Mouse (Mus musculus): ENCODE results near the gene Eml4.

Eml4 gene

DNA sequence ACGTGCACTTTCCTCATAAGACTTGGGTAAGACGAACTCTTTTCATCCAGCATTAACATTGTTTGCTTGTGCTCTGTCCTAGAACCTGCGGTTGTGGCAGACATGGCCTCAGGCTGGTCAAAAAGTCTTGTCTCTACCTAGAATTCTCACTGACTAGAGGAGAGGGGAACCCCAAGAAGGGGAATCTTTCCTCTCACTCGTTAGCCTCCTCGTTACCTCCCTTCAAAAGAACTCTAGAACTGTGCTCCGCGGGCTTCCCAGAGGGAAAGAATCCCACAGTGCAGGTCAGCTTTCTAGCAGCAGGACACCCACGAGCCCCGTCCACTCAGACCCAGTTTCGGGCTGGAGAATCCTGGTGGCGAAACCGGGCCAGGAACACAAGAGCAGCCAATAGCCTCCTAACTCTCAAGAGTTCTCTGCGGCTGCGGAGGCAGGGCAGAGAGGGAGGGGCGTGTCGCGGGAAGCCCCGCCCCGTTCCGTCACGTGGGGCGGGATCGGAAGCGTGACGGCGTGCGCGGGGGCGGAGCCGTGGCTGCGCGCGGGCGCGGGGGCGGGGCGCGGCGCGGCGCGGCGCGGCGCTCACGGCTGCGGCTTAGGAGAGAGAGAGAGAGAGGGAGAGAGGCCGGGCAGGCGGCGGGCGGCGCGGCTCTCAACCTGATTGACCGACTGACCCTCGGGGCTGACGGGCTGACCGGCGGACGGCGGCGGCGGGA lies at the start of gene Eml4:
TSS of gene Eml4 (plus strand) at position 553 of the 713 bp plus-strand sequence.
- peak; percentile 94 for DNase-seq (ENCODE audit: low read depth, low spot score)

DNA sequence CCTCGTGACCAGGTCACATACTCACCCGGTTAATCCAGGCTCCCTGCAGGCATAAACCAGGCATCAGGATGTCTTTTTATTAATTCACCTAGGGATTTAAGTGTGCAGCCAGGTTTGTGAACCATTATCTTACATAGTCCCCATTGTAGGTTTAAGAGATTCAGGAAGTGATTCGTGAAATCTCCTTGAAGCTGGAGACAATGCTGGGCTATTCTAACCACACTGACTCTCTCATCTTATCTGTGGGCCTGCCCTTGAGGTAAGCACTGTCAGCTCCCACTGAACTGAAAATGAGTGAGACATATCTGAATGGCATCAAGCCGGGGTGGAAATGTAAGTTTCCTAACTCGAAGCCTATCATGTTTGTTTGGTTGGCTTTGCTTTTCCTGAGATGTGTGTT lies 49.3 kb upstream of the Eml4 start:
- no peak for DNase-seq (ENCODE audit: low read depth, low spot score)

DNA sequence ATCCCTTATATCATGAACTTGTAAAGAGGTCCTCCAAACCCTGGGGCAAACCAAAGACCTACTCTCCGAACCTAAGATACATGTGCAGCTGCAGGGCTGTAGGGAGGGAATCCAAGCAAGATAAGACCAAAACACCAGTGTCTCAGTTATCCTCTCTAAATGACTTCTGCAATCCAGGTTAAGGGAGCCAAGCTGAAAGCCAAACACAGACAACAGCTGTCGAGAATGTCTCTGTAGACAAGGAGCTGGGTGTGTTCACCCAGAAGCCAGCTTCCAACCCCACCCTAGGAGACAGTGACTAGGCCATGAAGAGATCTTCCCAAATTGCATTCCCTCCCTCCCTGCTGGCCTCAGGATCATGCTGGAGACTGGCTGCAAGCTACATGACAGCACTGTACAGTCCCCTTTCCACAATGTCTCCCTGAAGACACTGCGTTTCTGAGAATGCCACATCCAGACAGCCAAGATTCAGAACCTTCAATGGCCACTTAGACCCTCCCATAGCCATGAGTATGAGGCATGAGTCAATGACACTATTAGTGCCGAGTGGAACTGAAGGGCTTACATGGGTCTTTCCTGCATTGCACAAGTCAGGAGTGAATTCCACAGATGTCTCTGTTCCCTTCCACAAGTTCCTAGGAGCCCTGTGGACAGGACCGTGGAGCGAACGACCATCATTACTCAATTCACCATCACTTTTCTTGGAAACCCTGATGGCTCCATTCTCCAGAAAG lies 46.5 kb upstream of the Eml4 start:
- DNase-seq (ENCODE audit: low read depth, low spot score), result no peak

DNA sequence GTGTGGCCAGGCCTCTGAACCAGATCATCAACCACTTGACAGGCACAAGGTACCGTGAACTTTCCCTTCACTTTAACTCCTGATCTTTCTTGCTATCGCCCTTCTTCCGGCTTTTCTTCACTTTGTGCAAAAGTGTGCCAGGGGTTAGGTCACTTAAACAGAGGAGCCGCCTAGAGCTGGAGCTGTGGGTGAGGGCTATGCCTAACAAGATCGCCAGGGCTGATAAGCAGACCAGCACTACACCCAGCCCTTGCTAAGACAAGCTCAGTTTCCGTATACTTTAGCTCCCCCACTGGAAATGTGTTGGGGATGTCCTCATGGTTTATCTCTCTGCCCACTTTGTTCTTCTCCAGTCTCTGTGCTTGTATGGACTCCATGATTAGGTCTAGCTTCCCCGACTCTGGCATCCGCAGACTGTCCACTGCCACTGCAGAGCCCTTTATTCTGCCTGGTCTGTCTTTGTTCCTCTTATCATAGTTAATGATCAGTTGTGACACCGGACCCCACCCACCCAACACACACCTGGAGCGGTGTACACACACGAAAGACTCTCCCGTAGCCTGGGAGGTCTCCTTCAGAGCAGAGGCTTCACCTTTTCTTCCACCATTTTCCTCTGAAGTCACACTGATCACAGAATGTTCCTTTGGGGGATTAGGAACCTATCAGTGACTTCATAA lies 43.6 kb upstream of the Eml4 start:
- DNase-seq (ENCODE audit: low read depth, low spot score), result no peak

DNA sequence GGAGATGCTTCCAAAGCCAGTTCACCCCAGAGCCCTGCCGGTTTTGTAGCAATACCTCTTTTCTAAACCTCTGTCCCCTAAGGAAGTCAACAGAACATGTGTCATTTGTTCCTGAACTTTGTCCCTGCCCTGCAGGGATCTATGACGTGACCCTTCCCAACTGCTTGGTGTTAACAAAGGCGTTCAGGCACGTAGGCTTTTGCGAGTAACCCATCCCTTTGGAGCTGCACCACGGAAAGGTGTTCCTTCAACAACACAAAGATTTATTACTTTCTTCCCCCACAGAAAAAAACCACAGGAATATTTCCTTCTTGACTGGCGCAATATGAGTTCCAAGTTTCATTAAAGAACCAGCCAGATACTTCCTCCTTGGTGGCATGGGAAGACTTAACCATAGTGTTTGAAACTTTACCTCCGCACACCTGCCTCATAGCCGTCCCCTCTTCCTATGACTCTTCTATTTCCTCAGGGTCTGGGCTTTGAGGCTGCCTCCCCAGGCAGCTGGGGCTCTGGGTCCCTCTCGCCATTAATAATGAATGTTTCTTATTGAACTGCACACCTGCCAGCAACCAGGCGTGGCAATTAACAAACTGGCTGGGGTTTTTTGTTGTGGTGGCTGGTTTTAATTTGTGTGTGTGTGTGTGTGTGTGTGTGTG lies 43.0 kb upstream of the Eml4 start:
- DNase-seq (ENCODE audit: low read depth, low spot score), result no peak

DNA sequence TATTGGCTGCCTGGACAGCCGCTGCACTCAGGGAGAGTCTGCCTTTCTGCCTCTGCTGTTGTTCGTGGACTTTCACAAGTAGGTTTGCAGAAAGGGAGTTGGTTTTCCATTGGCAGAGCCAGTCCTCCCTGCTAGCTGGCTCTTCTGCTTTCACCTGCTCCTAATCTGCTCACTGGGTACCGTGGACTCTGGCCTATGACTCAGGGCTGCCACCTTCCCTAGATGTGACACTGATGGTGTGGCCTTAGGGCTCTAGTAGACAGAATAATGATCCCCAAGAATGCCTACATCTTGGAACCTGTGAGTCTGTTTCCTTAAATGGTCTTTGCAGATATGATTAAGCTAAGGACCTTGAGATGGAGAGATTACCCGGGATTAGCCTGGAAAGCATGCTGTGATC lies 42.3 kb upstream of the Eml4 start:
- DNase-seq (ENCODE audit: low read depth, low spot score), result no peak

DNA sequence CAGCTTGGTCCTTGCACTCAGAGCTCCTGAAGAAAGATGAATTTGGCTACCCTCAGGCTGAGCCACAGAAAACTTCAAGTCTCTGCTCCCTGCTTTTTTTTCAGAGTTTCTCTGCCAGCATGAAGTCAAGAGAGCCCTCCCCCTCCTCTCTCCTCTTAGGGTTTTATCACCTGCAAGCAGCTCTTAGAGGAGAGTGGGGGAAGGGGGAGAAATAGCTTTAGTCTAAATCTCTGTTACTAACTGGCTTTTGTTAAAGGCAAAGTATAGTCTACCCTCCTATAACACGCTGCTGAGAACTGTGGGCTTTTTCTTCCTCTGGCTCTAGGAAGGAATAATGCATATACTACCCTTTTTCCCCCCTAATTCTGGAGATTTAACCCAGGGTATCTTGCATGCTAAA lies 41.5 kb upstream of the Eml4 start:
- DNase-seq (ENCODE audit: low read depth, low spot score), result no peak

DNA sequence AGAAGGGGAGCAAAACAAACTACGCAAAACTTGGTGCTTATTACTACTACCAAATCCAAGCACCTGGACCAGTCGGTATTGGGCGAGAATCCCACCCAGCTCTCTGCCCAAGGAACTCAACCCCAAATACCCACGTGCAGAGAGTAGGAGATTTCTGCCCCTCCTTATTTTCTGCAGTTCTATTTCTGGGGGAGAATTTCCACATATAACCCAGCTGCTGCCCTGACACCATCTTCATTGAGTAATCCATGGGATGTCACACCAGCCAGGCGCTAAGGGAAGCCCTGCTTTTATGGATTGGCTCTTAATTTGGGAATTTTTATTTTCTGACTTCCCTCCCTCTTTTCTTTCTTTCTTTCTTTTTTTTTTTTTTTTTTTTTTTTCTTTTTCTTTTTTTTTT lies 38.9 kb upstream of the Eml4 start:
- DNase-seq (ENCODE audit: low read depth, low spot score), result no peak

DNA sequence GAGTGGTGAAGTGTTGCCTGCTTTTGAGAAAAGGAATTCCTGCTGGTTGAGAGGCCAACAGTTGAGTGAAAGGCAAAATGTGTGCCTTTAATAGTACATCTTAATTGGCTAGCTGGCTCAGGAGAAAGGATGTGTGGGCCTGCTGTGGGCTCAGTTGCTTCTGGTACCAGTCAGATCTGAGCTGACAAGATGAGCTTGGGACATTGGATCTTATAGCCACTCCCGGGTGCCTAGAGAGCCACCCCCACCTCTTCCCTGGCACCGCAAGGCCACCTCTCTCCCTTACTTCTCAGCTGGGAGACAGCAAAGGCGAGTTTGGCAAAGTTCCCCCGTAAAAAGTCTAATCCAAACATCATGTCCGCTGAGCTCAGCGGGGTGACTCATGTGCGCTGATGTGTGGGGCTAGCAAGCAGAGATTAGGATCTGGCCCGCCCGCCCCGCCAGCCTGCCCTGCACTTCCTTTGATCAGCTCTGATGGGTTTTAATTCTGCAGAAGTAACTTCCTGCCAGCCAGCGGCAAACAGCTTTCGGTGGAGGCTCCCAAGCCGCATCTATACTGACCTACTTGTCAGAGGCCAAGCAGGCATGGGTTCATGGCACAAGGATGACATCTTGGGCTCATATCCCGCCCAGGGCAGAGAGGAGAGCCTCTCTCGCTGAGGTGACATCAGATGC lies 38.4 kb upstream of the Eml4 start:
- DNase-seq (ENCODE audit: low read depth, low spot score), result peak; percentile 60

DNA sequence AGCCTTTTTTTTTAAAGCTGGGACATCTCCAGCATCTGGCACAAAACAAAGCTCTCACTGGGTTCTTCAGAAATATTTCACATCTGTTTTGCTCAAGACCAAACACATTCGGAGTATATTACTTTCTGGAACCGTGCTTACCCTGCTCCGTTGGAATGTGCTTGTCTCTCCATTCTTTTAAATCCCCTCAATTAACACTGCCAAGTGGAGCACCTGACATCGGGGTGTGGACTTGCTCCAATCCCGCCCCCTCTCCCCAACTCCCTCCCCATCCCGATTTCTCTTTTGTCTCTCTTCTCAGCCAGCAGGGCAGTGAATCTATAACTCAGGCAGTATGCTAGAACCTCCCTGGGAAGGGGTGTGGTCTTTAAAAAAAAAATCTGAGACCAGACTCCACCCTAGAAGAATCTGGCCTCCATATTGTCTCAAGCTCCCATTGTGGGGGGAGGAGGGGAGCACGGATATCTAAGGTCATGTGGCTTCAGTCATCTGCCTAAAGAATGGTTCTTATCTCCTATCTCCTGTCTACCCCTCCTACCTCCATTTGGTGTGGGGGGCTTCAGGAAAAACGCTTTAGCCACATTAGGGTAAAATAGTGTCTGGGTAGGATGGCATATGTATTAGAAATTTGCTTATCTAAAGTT lies 37.6 kb upstream of the Eml4 start:
- no peak for DNase-seq (ENCODE audit: low read depth, low spot score)

DNA sequence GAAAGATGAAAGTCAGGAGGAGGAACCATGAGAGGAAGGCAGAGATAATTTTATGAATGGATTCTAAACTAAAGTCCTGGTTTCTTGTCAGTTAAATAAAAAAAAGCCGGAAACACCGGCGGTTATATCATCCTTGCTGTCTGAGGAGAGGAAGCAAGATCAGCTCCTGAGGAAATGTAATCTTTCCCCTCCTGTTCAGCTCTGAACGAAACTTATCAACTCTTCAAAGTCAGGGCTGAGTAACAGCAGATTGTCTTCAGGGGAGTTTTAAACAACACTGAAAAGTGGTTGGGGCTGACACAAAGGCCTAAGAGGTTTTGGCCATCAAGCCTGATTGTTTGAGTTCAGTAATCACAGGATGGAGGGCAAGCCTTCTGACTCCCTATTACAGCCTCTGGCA lies 35.3 kb upstream of the Eml4 start:
- DNase-seq (ENCODE audit: low read depth, low spot score), result no peak

DNA sequence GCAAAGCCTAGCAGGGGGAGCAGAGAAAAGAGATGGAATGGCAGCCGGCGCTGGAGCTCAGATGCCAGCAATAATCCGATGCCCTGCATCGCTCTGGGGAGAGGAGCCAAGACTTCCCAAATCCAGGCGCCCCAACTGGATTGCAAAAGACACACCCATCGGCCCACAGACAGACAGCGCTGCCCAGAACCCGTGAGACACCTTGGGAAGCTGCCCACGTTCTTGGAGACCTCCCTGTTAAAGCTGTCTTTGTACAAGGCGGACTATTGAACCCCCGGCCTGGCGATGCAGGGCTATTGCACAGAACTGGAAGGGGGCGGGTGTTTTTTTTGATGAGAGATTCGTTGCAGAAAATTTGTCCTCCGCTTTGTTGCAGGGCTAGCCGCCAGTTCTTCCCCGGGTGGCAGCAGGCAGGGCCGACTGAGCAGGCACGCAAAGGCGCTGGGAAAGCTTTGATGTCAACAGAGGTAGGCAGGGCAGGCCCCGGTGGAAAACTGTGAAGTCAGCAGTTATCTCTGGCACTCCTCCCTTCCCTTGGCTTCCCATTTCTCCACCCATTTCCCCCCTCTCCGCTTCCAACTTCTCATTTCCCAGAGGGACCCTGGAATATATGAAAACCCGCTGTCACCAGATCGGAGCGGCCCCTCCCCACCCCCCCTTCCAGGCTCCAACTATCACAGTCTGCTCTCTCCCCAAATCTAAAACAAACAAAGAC lies 28.0 kb upstream of the Eml4 start:
- DNase-seq (ENCODE audit: low read depth, low spot score), result peak; percentile 22

DNA sequence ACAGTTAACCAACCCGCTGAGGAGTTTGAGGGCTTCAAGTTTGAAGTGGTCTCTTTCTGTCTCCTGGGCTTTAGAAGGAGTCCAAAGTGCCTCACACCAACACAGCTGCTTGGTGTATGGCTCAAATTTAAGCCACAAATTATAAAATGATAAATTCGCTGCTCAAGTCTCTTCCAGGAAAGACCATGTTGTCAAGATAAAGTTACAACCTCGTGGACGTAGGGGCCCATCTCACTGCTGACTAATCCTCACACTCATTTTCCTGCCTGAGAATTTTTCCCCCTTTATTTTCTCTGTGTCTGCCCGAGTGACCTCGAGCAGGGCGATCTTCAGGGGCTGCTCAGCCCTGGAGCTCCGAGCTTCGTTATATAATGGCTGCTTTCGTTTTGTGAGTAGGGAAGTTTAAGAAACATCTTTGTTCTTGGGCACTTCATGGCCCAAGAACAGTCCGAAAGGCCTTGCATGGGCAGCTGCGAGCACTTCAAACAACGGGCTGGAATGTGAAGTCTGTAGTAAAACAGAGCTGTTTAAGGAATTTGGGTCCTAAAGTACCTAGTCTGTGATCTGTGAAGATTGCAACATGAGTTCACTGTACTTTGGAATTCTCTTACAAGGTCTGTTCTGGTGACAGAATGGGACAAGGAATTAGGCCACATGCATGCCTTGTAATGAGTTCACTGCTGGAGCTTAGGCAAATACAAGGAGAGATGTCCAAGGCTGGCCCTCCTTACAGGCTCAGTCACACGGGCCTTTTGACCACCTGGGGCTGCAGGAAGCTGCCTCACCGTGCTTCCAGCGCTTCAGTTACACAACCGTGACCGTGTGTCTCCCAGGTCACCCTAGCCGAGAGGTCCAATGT lies 27.1 kb upstream of the Eml4 start:
- peak; percentile 33 for DNase-seq (ENCODE audit: low read depth, low spot score)

DNA sequence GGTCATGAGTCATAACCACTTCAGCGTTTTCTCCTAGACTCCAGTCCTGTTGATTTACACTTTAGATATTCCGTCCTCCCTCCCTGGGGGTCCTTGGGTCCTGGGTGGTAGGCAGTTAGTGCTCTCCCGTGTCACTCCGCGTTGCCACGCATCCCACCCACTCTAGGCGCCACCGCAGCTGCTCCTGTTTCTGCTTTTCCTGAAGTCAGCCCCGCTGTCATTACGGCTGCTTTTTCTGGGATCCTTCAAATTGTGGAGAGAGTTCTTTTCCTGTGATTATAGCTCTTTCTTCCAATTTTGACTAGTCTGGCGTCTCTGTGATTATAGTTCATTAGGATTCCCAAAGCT lies 26.5 kb upstream of the Eml4 start:
- no peak for DNase-seq (ENCODE audit: low read depth, low spot score)

DNA sequence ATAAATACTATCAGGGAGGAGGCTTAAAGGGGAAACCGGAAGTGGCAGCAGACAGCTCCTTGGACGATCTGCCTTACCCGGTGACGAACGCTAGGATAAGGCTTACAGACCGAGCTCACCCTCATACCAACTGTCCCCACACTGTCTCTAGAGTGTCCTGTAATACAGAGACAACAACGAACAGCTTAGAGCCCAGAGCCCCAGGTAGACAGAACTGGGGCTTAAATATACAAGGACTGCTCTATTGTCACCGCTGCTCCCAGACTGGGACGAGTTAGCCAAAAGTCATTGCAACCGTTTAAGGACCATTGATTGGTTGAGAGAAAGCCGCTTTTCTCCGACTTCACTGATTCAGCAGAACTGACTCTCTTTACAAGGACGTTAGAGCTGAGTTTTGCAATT lies 15.5 kb upstream of the Eml4 start:
- DNase-seq (ENCODE audit: low read depth, low spot score), result no peak

DNA sequence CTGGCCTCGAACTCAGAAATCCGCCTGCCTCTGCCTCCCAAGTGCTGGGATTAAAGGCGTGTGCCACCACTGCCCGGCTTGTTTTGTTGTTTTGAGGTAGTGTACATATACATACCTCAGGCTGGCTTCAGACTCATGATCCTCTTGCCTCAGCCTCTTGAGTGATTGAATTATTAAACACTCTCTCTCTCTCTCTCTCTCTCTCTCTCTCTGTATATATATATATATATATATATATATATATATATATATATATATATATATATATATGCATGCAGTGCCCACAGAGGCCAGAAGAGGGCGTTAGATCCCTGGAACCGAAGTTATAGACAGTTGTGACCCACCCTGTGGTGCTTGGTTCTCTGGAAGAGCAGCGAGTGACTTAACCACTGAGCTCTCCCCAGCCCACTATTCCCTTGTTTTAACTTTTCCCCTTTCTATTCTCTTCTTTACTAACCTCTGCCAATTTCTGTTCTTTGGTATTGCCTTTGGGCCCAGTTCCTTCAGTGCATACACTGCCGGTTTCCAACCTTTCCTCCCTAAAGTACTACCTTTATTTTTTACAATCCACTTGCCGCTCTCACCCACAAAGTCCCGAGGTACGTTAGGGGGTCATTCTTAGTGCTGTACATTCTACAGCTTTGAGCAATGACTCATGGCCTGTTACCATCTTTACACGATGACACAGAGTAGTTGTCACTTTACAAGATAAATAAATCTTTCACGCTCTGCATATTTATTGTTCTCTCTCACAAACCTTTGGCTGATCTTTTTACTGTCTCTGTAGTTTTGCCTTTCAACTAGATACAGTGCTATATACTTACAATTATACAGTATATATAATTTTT lies 13.5 kb upstream of the Eml4 start:
- no peak for DNase-seq (ENCODE audit: low read depth, low spot score)

DNA sequence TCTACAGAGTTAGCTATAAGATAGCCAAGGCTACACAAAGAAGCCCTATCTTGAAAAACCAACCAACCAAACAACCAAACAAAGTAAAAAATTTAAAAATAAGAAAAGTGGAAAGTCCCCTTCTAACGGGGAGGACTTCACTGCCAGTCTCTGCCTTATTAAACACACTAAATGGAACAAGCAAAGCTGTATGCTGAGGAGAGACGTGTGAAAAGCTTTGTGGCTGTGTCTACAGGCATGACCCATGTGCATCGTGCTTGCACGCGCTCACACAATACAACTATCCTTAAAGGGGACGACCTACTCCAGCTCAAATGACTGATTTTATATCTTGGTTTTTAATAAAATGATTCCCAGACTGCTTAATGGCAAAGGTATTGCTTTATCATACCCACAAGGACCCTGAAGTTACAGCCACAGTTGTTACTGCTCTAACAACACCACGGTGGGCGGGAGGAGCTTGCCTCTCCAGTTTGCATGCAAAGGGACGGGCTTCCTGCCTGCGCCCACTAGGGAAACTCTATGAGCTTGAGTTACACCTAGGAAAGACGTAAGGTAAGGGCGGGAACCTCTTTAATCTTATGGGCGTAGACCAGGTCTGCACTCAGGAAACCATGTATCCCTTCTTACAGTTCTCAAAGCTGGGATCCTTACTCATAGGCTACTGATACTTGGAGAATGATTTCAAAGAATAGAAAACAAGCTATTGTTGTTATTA lies 11.2 kb upstream of the Eml4 start:
- no peak for DNase-seq (ENCODE audit: low read depth, low spot score)

DNA sequence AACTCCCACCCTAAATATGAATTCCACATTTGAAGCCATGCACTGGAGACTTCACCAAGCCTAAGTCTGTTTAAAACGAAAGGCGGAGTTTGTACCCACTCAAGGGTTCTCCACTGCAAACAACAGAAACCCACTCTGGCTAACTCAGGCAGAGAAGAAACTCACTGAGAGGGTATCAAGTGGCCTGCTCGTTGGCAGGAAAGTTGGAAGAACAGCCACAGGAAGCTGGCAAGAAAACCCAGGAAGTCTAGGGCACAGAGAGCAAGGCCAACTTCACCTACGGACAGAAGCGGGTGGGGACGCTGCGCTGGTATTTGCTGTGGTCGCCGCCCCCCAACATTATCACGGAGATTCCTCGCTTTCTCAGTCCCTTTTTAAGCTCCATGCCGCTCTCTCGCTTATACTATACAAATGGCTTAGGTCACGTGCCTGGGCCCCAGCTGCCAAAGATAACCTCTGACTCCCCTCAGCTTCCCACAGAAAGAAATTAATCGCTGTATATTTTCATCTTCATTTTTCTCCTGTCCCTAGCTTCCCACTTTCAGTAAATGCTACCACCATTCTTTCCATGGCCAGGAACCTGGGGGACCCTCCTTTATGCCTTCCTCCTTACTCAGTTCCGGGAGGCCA lies 9.7 kb upstream of the Eml4 start:
- no peak for DNase-seq (ENCODE audit: low read depth, low spot score)
